Mouse (Mus musculus) limb, embryonic 15.5 days (tissue): ENCODE measurements around the gene Tex19.2. TPM values are rescaled to one million over a fixed set of nuclear protein-coding genes. Genes with fewer than 3 reads are reported as not detected.
"Not testable (repeated sequence)": the region's sequence is repeated elsewhere in the genome, so short reads cannot be mapped to it uniquely, and the experiment has no call there.

Experiments
- ATAC-seq: fragments of 200-750 bp; cut with Nextera tagmentation; 2 replicates; pipeline ENCODE4 v1.8.0; 2017; ENCODE audit warnings: low read depth, moderate TSS enrichment; ENCODE audit not compliant: insufficient number of reproducible peaks, low FRiP score, low TSS enrichment
- H3K27ac ChIP-seq: fragments of 300-500 bp; sonication (generic); 2 replicates; pipeline ENCODE4 v1.5.1; 2015; ENCODE audit warnings: moderate library complexity, mild to moderate bottlenecking, inconsistent platforms
- H3K27me3 ChIP-seq: fragments of 300-500 bp; sonication (generic); 2 replicates; pipeline ENCODE4 v1.6.1; 2015; ENCODE audit warnings: inconsistent platforms
- H3K36me3 ChIP-seq: fragments of 300-500 bp; sonication (generic); 2 replicates; pipeline ENCODE4 v1.6.1; 2015; ENCODE audit warnings: inconsistent platforms
- H3K4me1 ChIP-seq: fragments of 300-500 bp; sonication (generic); 2 replicates; pipeline ENCODE4 v1.6.1; 2015; ENCODE audit warnings: inconsistent platforms
- H3K4me2 ChIP-seq: fragments of 300-500 bp; sonication (generic); 2 replicates; pipeline ENCODE4 v1.6.1; 2015; ENCODE audit warnings: mild to moderate bottlenecking, inconsistent platforms
- H3K4me3 ChIP-seq: fragments of 300-500 bp; sonication (generic); 2 replicates; pipeline ENCODE4 v1.5.1; 2015; ENCODE audit warnings: mild to moderate bottlenecking, inconsistent platforms
- H3K9ac ChIP-seq: fragments of 300-500 bp; sonication (generic); 2 replicates; pipeline ENCODE4 v1.6.1; 2015; ENCODE audit warnings: inconsistent platforms
- H3K9me3 ChIP-seq: fragments of 300-500 bp; sonication (generic); 2 replicates; pipeline ENCODE4 v1.6.1; 2016; ENCODE audit warnings: inconsistent platforms
- WGBS: fragments of 180-500 bp; shearing (Covaris S2); methylation state at CpG from one replicate; pipeline ENCODE4 v1.1.7; 2015; 5-methylcytosine and 5-hydroxymethylcytosine counted together
- polyA plus RNA-seq: library from polyadenylated mRNA; unstranded; fragments of >200 nt; fragmentation: Nextera tagmentation; extraction: Ambion mirVana; gene quantifications from 2 replicates; pipeline ENCODE4 v1.2.1, GENCODE M21; 2015

Gene Tex19.2
- polyA plus RNA-seq, 1 experiment from 2014 or later, result not detected

DNA sequence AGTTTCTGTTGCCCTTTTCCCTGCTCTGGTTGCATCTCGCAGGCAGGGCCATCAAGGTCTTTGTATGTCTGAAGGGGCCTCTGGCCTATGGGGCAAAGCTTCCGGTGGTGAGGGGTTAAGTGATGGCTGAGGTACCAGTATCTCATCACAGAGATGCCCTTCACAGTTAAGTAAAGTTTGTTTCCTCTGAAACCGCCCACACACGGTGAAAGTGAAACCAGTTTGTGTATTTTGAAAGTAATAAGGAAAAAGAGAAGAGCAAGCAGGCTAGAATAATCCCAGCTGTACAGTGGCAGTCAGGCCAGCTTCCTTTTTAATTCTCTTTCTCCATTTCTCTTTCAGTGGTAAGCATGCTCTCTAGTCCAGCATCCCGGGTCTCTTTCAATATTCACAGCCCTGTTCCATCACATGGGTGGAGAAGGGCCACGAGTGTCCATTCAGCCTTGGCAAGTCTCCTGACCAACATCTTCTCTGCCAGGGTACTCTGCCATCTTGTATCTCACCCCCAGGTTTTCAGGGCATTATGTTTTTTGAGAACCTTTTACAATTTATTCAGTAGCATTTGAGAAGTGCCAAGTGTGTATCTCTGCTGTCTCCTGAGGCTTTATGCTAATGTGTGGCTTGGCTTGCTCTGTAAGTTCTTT is 35.5 kb downstream of the Tex19.2 start:
- WGBS, result 77% methylated on average over 6 of the region's 6 CpGs
- ATAC-seq, result no peak
- H3K4me1 ChIP-seq, result no peaks in the 10 kb centered on the region
- H3K9me3 ChIP-seq, result no peaks in the 10 kb centered on the region
- no peaks in the 10 kb centered on the region for H3K27me3 ChIP-seq
- no peak overlapping the region for H3K4me3 ChIP-seq
- no peak overlapping the region for H3K9ac ChIP-seq
- no peak overlapping the region for H3K4me2 ChIP-seq
- no peaks in the 10 kb centered on the region for H3K36me3 ChIP-seq
- no peak overlapping the region for H3K27ac ChIP-seq

DNA sequence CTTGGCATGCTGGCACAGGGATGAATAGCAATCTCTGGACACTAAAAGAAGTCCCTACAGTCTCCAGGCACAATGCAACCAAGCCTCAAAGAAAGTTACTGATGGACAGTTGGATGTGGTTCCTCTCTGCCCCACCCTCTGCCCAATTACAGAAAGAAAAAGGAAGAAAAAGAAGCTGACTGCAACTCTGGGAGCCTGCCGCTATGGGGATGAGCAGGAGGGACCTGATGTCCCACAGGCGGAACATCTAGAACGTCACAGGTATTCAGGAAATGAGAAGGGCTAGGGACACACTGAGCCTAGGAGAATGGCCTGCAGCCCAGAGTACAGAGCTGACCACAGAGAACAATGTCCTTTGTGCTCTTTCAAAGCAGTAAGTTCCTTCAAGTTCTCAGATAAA is 36.2 kb downstream of the Tex19.2 start:
- no peaks in the 10 kb centered on the region for H3K4me1 ChIP-seq
- no peak for ATAC-seq
- no peak overlapping the region for H3K27ac ChIP-seq
- no peak overlapping the region for H3K4me2 ChIP-seq
- H3K36me3 ChIP-seq, result no peaks in the 10 kb centered on the region
- H3K9ac ChIP-seq, result no peak overlapping the region
- H3K9me3 ChIP-seq, result no peaks in the 10 kb centered on the region
- no peaks in the 10 kb centered on the region for H3K27me3 ChIP-seq
- whole genome bisulfite sequencing, result 77% methylated on average over 3 of the region's 3 CpGs
- H3K4me3 ChIP-seq, result no peak overlapping the region

DNA sequence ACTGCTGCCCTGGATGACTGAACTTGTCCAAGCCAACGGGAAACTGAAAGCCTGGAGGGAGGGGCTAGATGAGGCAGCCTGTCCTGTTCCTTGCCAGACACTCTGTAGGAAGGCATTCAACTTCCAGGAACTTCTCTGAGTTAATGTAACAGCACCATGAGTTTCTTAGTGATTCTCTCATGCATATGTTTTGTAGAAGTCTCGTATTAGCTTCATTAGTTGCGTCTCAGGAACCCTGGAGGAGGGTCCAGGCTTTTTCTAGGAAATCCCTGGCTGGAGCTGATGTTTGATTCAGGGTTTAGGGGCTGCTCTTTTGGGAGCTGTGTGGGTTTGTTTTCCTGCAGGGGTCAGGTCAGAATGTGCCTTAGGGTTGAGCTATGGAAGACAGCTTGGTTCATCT is 37.4 kb downstream of the Tex19.2 start, which contains the start of gene Sectm1a:
Gene Sectm1a, minus strand, starts transcription at position 101 of the 400 bp plus-strand sequence.
- H3K27me3 ChIP-seq, result no peaks in the 10 kb centered on the region
- H3K4me3 ChIP-seq, result no peak within 1 kb of the TSS
- WGBS, result 51% methylated on average over 3 of the region's 3 CpGs
- H3K9me3 ChIP-seq, result no peaks in the 10 kb centered on the region
- no peak within 1 kb of the TSS for H3K27ac ChIP-seq
- H3K9ac ChIP-seq, result no peak within 1 kb of the TSS
- no peaks in the 10 kb centered on the region for H3K36me3 ChIP-seq
- ATAC-seq, result no peak
- H3K4me2 ChIP-seq, result no peak within 1 kb of the TSS
- H3K4me1 ChIP-seq, result no peaks in the 10 kb centered on the region

DNA sequence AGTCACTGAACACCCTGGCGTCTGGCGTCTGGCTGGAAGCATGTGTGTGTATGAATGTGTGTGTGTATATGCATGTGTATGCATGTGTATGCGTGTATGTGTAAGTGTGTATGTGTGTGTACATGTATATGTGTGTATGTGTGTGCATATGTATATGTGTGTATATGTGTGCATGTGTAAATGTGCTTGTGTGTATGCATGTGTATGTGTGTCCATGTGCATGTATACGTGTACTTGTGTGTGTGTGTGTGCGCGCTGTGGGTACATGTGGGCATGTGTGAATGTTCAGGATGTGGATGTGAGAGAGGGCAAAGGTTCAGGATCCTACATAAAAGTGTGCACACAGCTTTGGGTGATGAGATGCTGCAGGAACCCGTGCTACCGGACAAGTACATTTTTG is 38.1 kb downstream of the Tex19.2 start:
- Histone ChIP-seq H3K9ac (no peak overlapping the region), H3K27me3 (no peaks in the 10 kb centered on the region), H3K9me3 (no peaks in the 10 kb centered on the region), H3K27ac (no peak overlapping the region), H3K4me2 (no peak overlapping the region), H3K36me3 (no peaks in the 10 kb centered on the region), H3K4me3 (no peak overlapping the region), H3K4me1 (no peaks in the 10 kb centered on the region)
- ATAC-seq, result no peak
- WGBS, result 87% methylated on average over 8 of the region's 8 CpGs

DNA sequence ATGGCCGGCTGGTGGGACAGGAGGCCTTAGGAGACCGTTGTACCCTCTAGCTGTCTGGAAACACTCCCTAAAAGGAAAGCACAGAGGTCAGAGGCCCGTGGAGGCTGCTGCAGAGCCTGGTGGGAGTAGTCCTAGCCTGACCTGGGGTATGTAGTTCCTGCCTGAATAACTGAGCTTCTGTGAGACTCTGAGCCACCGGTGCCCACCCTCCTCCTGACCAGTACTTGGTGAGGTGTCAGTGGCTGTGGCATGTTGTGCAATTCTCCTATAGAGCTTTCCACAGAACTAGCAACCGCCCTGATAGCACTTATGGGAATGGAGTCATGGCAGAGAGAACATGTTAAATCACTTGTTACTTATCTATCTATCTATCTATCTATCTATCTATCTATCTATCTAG is 42.8 kb downstream of the Tex19.2 start:
- no peak overlapping the region for H3K27ac ChIP-seq
- no peaks in the 10 kb centered on the region for H3K27me3 ChIP-seq
- ATAC-seq, result no peak
- no peaks in the 10 kb centered on the region for H3K4me1 ChIP-seq
- H3K4me2 ChIP-seq, result no peak overlapping the region
- H3K4me3 ChIP-seq, result no peak overlapping the region
- H3K36me3 ChIP-seq, result no peaks in the 10 kb centered on the region
- H3K9ac ChIP-seq, result no peak overlapping the region
- WGBS, result 77% methylated on average over 5 of the region's 5 CpGs
- no peaks in the 10 kb centered on the region for H3K9me3 ChIP-seq

DNA sequence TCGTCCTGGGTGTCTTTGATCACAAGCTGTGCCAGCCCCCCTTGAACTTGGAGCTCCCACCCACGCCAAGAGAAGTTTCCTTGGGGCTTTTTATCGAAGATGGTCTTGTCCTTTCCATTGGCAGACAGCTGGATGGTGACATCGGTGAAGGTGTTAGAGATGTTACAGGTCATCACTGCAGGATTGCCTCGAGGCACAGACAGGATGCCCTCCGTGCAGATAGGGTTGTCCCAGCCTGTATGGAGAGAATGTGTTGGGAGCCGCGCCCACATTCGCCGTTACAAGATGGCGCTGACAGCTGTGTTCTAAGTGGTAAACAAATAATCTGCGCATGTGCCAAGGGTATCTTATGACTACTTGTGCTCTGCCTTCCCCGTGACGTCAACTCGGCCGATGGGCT is 48.8 kb downstream of the Tex19.2 start:
- not testable (repeated sequence) for H3K9me3 ChIP-seq, H3K4me3 ChIP-seq, ATAC-seq, H3K27ac ChIP-seq, H3K4me2 ChIP-seq, H3K9ac ChIP-seq, H3K36me3 ChIP-seq, H3K27me3 ChIP-seq, H3K4me1 ChIP-seq
- 92% methylated on average over 12 of the region's 16 CpGs for WGBS

DNA sequence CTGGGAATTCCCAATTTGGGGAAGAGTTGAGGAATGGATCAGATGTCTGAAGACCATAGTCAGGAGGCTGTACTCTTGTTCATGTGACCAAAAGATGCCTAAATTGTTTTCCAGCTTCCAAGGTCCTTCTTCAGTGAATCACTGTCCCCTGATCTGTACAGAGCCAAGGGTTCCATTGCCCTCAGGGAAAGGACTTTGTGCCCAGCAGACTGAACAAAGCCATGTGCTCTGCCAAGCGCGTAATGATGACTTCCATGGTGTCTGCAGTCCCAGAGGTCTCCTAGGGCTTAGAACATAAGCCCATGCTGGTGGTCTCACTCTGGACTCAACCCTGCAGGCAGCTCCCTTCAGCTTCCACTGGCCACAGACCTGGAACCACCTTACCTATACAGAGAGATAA is 50.6 kb downstream of the Tex19.2 start:
- WGBS, result 95% methylated on average over 2 of the region's 2 CpGs

More for the DNA sequence above, 50.6 kb downstream of the Tex19.2 start:
- Histone ChIP-seq H3K27me3 (no peaks in the 10 kb centered on the region), H3K9ac (no peak overlapping the region), H3K4me3 (no peak overlapping the region), H3K36me3 (no peaks in the 10 kb centered on the region), H3K9me3 (no peaks in the 10 kb centered on the region), H3K27ac (no peak overlapping the region), H3K4me1 (no peaks in the 10 kb centered on the region), H3K4me2 (no peak overlapping the region)
- no peak for ATAC-seq

Other genes with a start within 250 kb of the Tex19.2 start
- gene Ccdc57, start 185.8 kb downstream of the Tex19.2 start, polyA plus RNA-seq, result 4.4 and 4.9 TPM in 2 replicates
- gene Slc16a3, start 170.2 kb downstream of the Tex19.2 start, polyA plus RNA-seq, result 92.3 and 95.8 TPM in 2 replicates
- 104 and 120 TPM in 2 replicates for gene Csnk1d, start 127.3 kb downstream of the Tex19.2 start, polyA plus RNA-seq
- gene Cd7, start 79.3 kb downstream of the Tex19.2 start, polyA plus RNA-seq, result 0.60 and 0.66 TPM in 2 replicates
- gene Sectm1b, start 55.1 kb downstream of the Tex19.2 start, polyA plus RNA-seq, result 0.14 TPM in 1 of 2 replicates, not detected in the other
- 0.81 and 1.5 TPM in 2 replicates for gene Sectm1a, start 37.5 kb downstream of the Tex19.2 start, polyA plus RNA-seq
- not detected in 2 replicates for gene Tex19.1, start 27.5 kb upstream of the Tex19.2 start, polyA plus RNA-seq
- 1.1 and 2.4 TPM in 2 replicates for gene Uts2r, start 41.6 kb upstream of the Tex19.2 start, polyA plus RNA-seq
- gene Hexdc, start 85.8 kb upstream of the Tex19.2 start, polyA plus RNA-seq, result 9.0 and 9.6 TPM in 2 replicates
- 21.5 and 24.8 TPM in 2 replicates for gene Ogfod3, start 86.0 kb upstream of the Tex19.2 start, polyA plus RNA-seq
- 43.4 and 44.7 TPM in 2 replicates for gene Cybc1, start 110.6 kb upstream of the Tex19.2 start, polyA plus RNA-seq
- 54.9 and 56.7 TPM in 2 replicates for gene Narf, start 118.6 kb upstream of the Tex19.2 start, polyA plus RNA-seq
- 6.2 and 7.2 TPM in 2 replicates for gene Foxk2, start 141.3 kb upstream of the Tex19.2 start, polyA plus RNA-seq
- gene Wdr45b, start 235.8 kb upstream of the Tex19.2 start, polyA plus RNA-seq, result 92.1 and 99.3 TPM in 2 replicates